Mouse (Mus musculus) MEL (cell line): Measurements from ENCODE around the gene Racgap1.

Experiments
- CTCF ChIP-seq, 3 experiments: IDR thresholded peaks in 2 of 3; conservative IDR thresholded peaks in 1 of 3; 2 replicates each; pipeline ENCODE4 v1.5.1; 2011 to 2012; ENCODE audit warnings: low read length in 3 of 3, low read depth in 2 of 3, mild to moderate bottlenecking in 2 of 3, improper control_type of control experiment in 1 of 3, inconsistent platforms in 1 of 3, mixed read lengths in 1 of 3, moderate library complexity in 1 of 3; ENCODE audit not compliant: control insufficient read depth in 1 of 3, insufficient read depth in 1 of 3, poor library complexity in 1 of 3, severe bottlenecking in 1 of 3
- EP300 ChIP-seq, 2 experiments: IDR thresholded peaks; 2 replicates each; pipeline ENCODE4 v1.6.1; 2011; ENCODE audit warnings: improper control_type of control experiment in 2 of 2, low read length in 2 of 2, low read depth in 1 of 2, mild to moderate bottlenecking in 1 of 2
- MEF2A ChIP-seq: IDR thresholded peaks from 2 replicates; pipeline ENCODE4 v1.6.1; 2014; ENCODE audit warnings: low read depth, mild to moderate bottlenecking, inconsistent platforms, low read length, improper control_type of control experiment; ENCODE audit not compliant: poor library complexity, insufficient replicate concordance, severe bottlenecking; ENCODE audit errors: extremely low read depth
- NELFE ChIP-seq: IDR thresholded peaks from 2 replicates; pipeline ENCODE4 v1.6.1; 2011; ENCODE audit warnings: low read depth, low read length, improper control_type of control experiment
- SMC3 ChIP-seq: IDR thresholded peaks from 2 replicates; pipeline ENCODE4 v1.6.1; 2011; ENCODE audit warnings: low read depth, low read length, improper control_type of control experiment
- ZNF384 ChIP-seq: IDR thresholded peaks from 2 replicates; pipeline ENCODE4 v1.6.1; 2012; ENCODE audit warnings: low read depth, mild to moderate bottlenecking, inconsistent platforms, low read length, improper control_type of control experiment

GRCm38 (mm10) chr15:99584407-99585202, 66.9 kb downstream of the Racgap1 start:
- TF ChIP-seq CTCF (IDR thresholded peaks at IDR 0.05 in 2 of 3, conservative IDR thresholded peaks at IDR 0.05 in 1 of 3; ENCODE audit: control insufficient read depth in 1 of 3, insufficient read depth in 1 of 3, low read depth in 2 of 3, low read length in 3 of 3, poor library complexity in 1 of 3, severe bottlenecking in 1 of 3) (no peak), MEF2A (no peak), NELFE (no peak), EP300 (IDR thresholded peaks at IDR 0.05; ENCODE audit: low read depth in 1 of 2, low read length in 2 of 2) (no peak), SMC3 (no peak), ZNF384 (no peak)
